Mouse (Mus musculus) lung, postnatal 14 days (tissue): ENCODE data around the gene Gm9944.
A peak's percentile ranks its signal among the peaks of the same experiment; 100 is the strongest.

Experiments used
- DNase-seq: peaks from one replicate; pipeline ENCODE4 v3.0.0; 2021

The Gm9944 gene

GRCm38 (mm10) chr4:144453217-144453616, at the start of gene Gm9944:
Gene Gm9944, minus strand, starts transcription at chr4:144453317.
- no peak for DNase-seq

GRCm38 (mm10) chr4:144493331-144493730, 40.2 kb upstream of the Gm9944 start:
- DNase-seq, result no peak

- no peak for DNase-seq
These were observed 15.0 kb upstream of the Gm9944 start for GRCm38 (mm10) chr4:144468091-144468490.

- no peak for DNase-seq
These were observed 12.1 kb upstream of the Gm9944 start for GRCm38 (mm10) chr4:144465206-144465605.

- DNase-seq, result no peak
These were observed 10.5 kb upstream of the Gm9944 start, which contains the start of gene Aadacl3 for GRCm38 (mm10) chr4:144463656-144464055. Gene Aadacl3, minus strand, starts transcription at chr4:144463756.

- DNase-seq, result no peak
These were observed 4.6 kb downstream of the Gm9944 start for GRCm38 (mm10) chr4:144448546-144448945.

GRCm38 (mm10) chr4:144441582-144441981, 11.5 kb downstream of the Gm9944 start:
- DNase-seq, result no peak

- DNase-seq, result no peak
These were observed 12.0 kb downstream of the Gm9944 start for GRCm38 (mm10) chr4:144441095-144441494.

- DNase-seq, result no peak
These were observed 14.4 kb downstream of the Gm9944 start, which contains the start of gene 1700012P22Rik for GRCm38 (mm10) chr4:144438672-144439071. Gene 1700012P22Rik, minus strand, starts transcription at chr4:144438772.

- DNase-seq, result no peak
These were observed 19.9 kb downstream of the Gm9944 start for GRCm38 (mm10) chr4:144433216-144433615.

GRCm38 (mm10) chr4:144430723-144431122, 22.4 kb downstream of the Gm9944 start:
- DNase-seq, result no peak

GRCm38 (mm10) chr4:144428868-144429267, 24.2 kb downstream of the Gm9944 start:
- DNase-seq, result peak; percentile 5

GRCm38 (mm10) chr4:144424590-144424989, 28.5 kb downstream of the Gm9944 start:
- no peak for DNase-seq

- no peak for DNase-seq
These were observed 32.5 kb downstream of the Gm9944 start for GRCm38 (mm10) chr4:144420644-144421043.

- DNase-seq, result no peak
These were observed 44.8 kb downstream of the Gm9944 start, which contains the start of gene Pramef12 for GRCm38 (mm10) chr4:144408290-144408689. Gene Pramef12, minus strand, starts transcription at chr4:144408464.

- DNase-seq, result no peak
These were observed 46.9 kb downstream of the Gm9944 start for GRCm38 (mm10) chr4:144406261-144406660.

GRCm38 (mm10) chr4:144404456-144405086, 48.5 kb downstream of the Gm9944 start:
- peak; percentile 3 for DNase-seq
